Mouse (Mus musculus) spleen, postnatal 10 days (tissue): Measurements from ENCODE around the gene Rere.

ENCODE experiments used
- DNase-seq, 2 experiments: peaks; one replicate each; pipeline ENCODE4 v3.0.0; 2021 to 2022; ENCODE audit warnings: low spot score in 2 of 2

Rere gene

GRCm38 (mm10) chr4:150281018-150281761 lies at the start of gene Rere:
Gene Rere, plus strand, starts transcription at chr4:150281646.
- DNase-seq = peak; percentile 97 to 100

- no peak for DNase-seq
Measured at GRCm38 (mm10) chr4:150231871-150232270, 49.6 kb upstream of the Rere start.

GRCm38 (mm10) chr4:150234599-150235327 lies 46.7 kb upstream of the Rere start:
- no peak for DNase-seq

GRCm38 (mm10) chr4:150235585-150235984 lies 45.9 kb upstream of the Rere start:
- DNase-seq = no peak

- DNase-seq = no peak
Measured at GRCm38 (mm10) chr4:150236031-150236430, 45.4 kb upstream of the Rere start.

GRCm38 (mm10) chr4:150236521-150237481 lies 44.6 kb upstream of the Rere start, which contains the start of gene Eno1:
Gene Eno1, plus strand, starts transcription at chr4:150236721.
- peak; percentile 97 for DNase-seq

GRCm38 (mm10) chr4:150237636-150238361 lies 43.6 kb upstream of the Rere start:
- DNase-seq = peak; percentile 35

GRCm38 (mm10) chr4:150238433-150239086 lies 42.9 kb upstream of the Rere start:
- no peak for DNase-seq

- DNase-seq = no peak
Measured at GRCm38 (mm10) chr4:150239087-150239480, 42.4 kb upstream of the Rere start.

GRCm38 (mm10) chr4:150239503-150239902 lies 41.9 kb upstream of the Rere start:
- DNase-seq = no peak

- peak; percentile 66 to 75 for DNase-seq
Measured at GRCm38 (mm10) chr4:150239951-150240368, 41.5 kb upstream of the Rere start.

GRCm38 (mm10) chr4:150240381-150240886 lies 41.0 kb upstream of the Rere start:
- DNase-seq = no peak

GRCm38 (mm10) chr4:150241708-150242107 lies 39.7 kb upstream of the Rere start:
- DNase-seq = no peak

GRCm38 (mm10) chr4:150242745-150243144 lies 38.7 kb upstream of the Rere start:
- DNase-seq = no peak

GRCm38 (mm10) chr4:150245876-150246275 lies 35.6 kb upstream of the Rere start:
- no peak for DNase-seq

- DNase-seq = peak; percentile 32 to 72
Measured at GRCm38 (mm10) chr4:150248009-150248408, 33.4 kb upstream of the Rere start.

GRCm38 (mm10) chr4:150248917-150249316 lies 32.5 kb upstream of the Rere start:
- DNase-seq = no peak

- no peak for DNase-seq
Measured at GRCm38 (mm10) chr4:150249731-150250270, 31.6 kb upstream of the Rere start.

- DNase-seq = no peak
Measured at GRCm38 (mm10) chr4:150250549-150251422, 30.7 kb upstream of the Rere start.
